9 mouse cellular contexts compared by ENCODE assay signal in the genomic region with DNA sequence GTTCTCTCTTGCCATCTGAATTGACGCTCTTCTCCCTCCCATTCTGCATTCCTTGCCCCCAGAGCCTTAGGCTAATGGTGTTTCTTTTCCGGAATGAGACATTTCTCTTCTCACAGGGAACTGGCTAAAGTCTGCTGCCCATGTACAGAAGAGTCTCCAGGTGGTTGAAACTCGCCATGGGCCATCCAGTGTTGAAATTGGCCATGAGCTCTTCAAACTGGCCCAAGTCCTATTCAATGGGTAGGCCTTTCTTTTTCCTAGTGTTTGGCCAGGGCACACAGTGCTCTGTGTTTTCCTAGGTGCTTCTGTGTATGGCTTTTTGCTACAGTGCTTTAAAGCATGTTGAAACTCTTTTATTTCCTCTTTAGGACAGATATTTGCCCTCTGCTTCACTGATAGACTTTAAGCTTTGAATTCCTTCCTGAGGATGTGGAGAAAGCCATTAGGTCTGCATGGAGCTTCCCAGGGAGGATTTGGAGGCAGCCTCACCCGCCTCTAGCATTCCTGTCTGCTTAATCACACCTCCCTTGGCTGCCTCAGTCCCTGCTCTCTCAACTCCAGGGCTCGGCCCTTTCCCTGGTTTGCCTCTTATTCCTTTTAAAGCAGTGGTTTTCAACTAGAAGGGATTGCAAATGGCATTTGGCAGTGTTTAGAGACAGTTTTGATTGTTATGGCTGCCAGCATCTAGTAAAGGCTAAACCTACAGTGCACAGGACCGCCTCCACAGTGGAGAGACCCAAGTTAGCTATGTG. TPM values are rescaled to one million over a fixed set of nuclear protein-coding genes. Genes with fewer than 3 reads are reported as not detected.
DNase-seq lines count a peak whose midpoint lies in the region; ATAC-seq and TF ChIP-seq lines count a peak whose summit lies in the region.
"Had no signal": no experiment of that assay in that cellular context is flagged by ENCODE, and none has a peak within 500 bp of the region (broad histone marks: within the 10 kb centered on the region; RNA-seq: fewer than 3 reads in every experiment).

No protein-coding gene starts in this region.

- H3K9me3 ChIP-seq in intestine, postnatal 0 days (ENCODE audit: control insufficient read depth), result no peaks in the 10 kb centered on the region

- no peaks in the 10 kb centered on the region for H3K27me3 ChIP-seq in intestine, postnatal 0 days (replicated peaks; ENCODE audit: control insufficient read depth, insufficient read depth, low read length)

- no peak overlapping the region for H3K4me2 ChIP-seq in intestine, postnatal 0 days (replicated peaks; ENCODE audit: low read depth)

- H3K4me1 ChIP-seq in intestine, postnatal 0 days (replicated peaks; ENCODE audit: control insufficient read depth, insufficient read depth, low read length), result 0 out of 2 replicates have a peak, but pooled peaks cover 3% of the 10 kb centered on the region

- 74% methylated on average over 6 of the region's 6 CpGs for WGBS in intestine, postnatal 0 days

- no peak for TF ChIP-seq CTCF in intestine, postnatal 0 days (IDR thresholded peaks at IDR 0.05; ENCODE audit: low read depth)

- H3K36me3 ChIP-seq in intestine, postnatal 0 days (ENCODE audit: control insufficient read depth, insufficient read depth), result 0 out of 2 replicates have a peak, but pooled peaks cover 5% of the 10 kb centered on the region

- H3K4me3 ChIP-seq in intestine, postnatal 0 days (ENCODE audit: low read depth, low read length), result no peak overlapping the region

- no peak overlapping the region for H3K9ac ChIP-seq in intestine, postnatal 0 days (ENCODE audit: low read depth, low read length)

- no peak for ATAC-seq in intestine, postnatal 0 days

- peak overlapping the region; percentile 3; the same call in 1 of the 2 replicates for H3K27ac ChIP-seq in intestine, postnatal 0 days (ENCODE audit: low read depth, low read length)

- DNase-seq in ovary, adult 18-20 months (ENCODE audit: low spot score), result peak; percentile 38
- no peak for DNase-seq in ovary, postnatal 14 days (ENCODE audit: low spot score)
- DNase-seq in gastrocnemius, postnatal 25 days, result peak; percentile 66
- peak; percentile 53 for DNase-seq in yolk sac, embryonic 10.5 days (ENCODE audit: low spot score)
- no peak for DNase-seq in thymus, postnatal 4 days
- no peak for DNase-seq in layer of hippocampus, adult 8-10 months (ENCODE audit: low spot score in 2 of 2)
- DNase-seq: cerebellum, postnatal 25 days; thymus, adult 2 months had no signal

RNA-seq across cellular contexts. Expression of gene Serpinf1, which starts 19.0 kb away (rescaled TPM):
- 10 to 100 TPM; 98.5 to 98.7 TPM for total RNA-seq in gastrocnemius, postnatal 25 days (2021)
- 20.7 and 21.4 TPM in 2 replicates for polyA plus RNA-seq in intestine, postnatal 0 days (2015; fragmentation: Nextera tagmentation; extraction: Ambion mirVana)
- total RNA-seq in layer of hippocampus, adult 8-10 months (2022), result 10 to 100 TPM in 3 of 4 experiments, 1 to 10 TPM in 1; 9.7 to 16.0 (median 11.5) TPM

RNA-seq across cellular contexts. Expression of gene Serpinf2, which starts 35.9 kb away (rescaled TPM):
- total RNA-seq in gastrocnemius, postnatal 25 days (2021), result not detected
- 2.7 and 4.0 TPM in 2 replicates for polyA plus RNA-seq in intestine, postnatal 0 days (2015; fragmentation: Nextera tagmentation; extraction: Ambion mirVana)
- total RNA-seq in layer of hippocampus, adult 8-10 months (2022), result 1 to 10 TPM in 2 of 4 experiments, under 1 TPM in 2; 0.45 to 4.0 (median 1.8) TPM

RNA-seq across cellular contexts. Expression of gene Wdr81, which starts 51.0 kb away (rescaled TPM):
- total RNA-seq in gastrocnemius, postnatal 25 days (2021), result 1 to 10 TPM; 4.7 to 5.7 TPM
- 8.8 and 9.9 TPM in 2 replicates for polyA plus RNA-seq in intestine, postnatal 0 days (2015; fragmentation: Nextera tagmentation; extraction: Ambion mirVana)
- 10 to 100 TPM; 23.5 to 25.3 (median 24.3) TPM for total RNA-seq in layer of hippocampus, adult 8-10 months (2022)

RNA-seq across cellular contexts. Expression of gene Smyd4, which starts 55.2 kb away (rescaled TPM):
- 1 to 10 TPM; 2.5 to 4.4 TPM for total RNA-seq in gastrocnemius, postnatal 25 days (2021)
- 3.1 and 3.4 TPM in 2 replicates for polyA plus RNA-seq in intestine, postnatal 0 days (2015; fragmentation: Nextera tagmentation; extraction: Ambion mirVana)
- total RNA-seq in layer of hippocampus, adult 8-10 months (2022), result 10 to 100 TPM; 15.0 to 23.6 (median 19.6) TPM

RNA-seq across cellular contexts. Expression of gene Rpa1, which starts 55.4 kb away (rescaled TPM):
- total RNA-seq in gastrocnemius, postnatal 25 days (2021), result 10 to 100 TPM; 54.8 to 57.9 TPM
- 32.1 and 34.4 TPM in 2 replicates for polyA plus RNA-seq in intestine, postnatal 0 days (2015; fragmentation: Nextera tagmentation; extraction: Ambion mirVana)
- total RNA-seq in layer of hippocampus, adult 8-10 months (2022), result 10 to 100 TPM; 61.7 to 67.5 (median 66.1) TPM

Comparison
In these comparisons a context has a peak if more than half of its experiments do, and no peak if none do; other contexts are left out.
1. DNase-seq: peak in ovary, adult 18-20 months (single experiment), gastrocnemius, postnatal 25 days (single experiment) and yolk sac, embryonic 10.5 days (single experiment); none in ovary, postnatal 14 days (single experiment), thymus, postnatal 4 days (single experiment) and layer of hippocampus, adult 8-10 months (0 of 2).
2. RNA of gene Serpinf1, which starts 19.0 kb away (total RNA-seq): 98.5 to 98.7 TPM in gastrocnemius, postnatal 25 days; 9.7 to 16.0 TPM in layer of hippocampus, adult 8-10 months; every median in the first group is over 4 times any median in the second.